Mouse (Mus musculus): ENCODE results near the gene Grik3. TPM values are rescaled to one million over a fixed set of nuclear protein-coding genes. Genes with fewer than 3 reads are reported as not detected.

The Grik3 gene
- polyA plus RNA-seq, 1 experiment from 2014 or later, result 0.01 TPM

DNA sequence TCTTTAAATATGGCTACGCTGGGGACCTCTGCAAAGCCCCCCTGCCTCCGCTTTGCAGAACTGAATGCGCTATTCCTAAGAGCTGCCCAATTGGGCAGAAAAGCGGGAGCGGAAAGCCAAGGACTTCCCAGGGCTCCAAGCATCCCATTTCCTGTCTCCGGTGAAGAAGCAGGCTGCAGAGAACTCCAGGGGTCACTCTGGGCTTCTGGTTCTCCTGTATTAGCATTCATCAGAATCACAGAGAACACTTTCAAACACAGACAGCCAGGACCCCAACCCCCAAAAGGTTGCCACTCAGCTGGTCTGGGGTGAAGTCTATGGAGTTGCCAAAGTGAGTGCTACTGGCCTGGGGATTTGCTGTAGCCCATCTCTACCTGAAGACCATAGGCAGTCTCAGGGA lies 8.4 kb downstream of the Grik3 start:
- H3K4me1 ChIP-seq (ENCODE audit: insufficient read depth), result no peaks in the 10 kb centered on the region
- no peak overlapping the region for H3K9ac ChIP-seq (replicated peaks)
- no peak overlapping the region for H3K4me3 ChIP-seq (ENCODE audit: low read depth, low read length)
- ATAC-seq (no peak), DNase-seq (no peak)
- no peaks in the 10 kb centered on the region for H3K36me3 ChIP-seq (replicated peaks; ENCODE audit: insufficient read depth, low read length)
- H3K27ac ChIP-seq (ENCODE audit: low read depth), result no peak overlapping the region
- 15% methylated on average over 6 of the region's 6 CpGs for WGBS (ENCODE audit: insufficient replicate concordance)
- TF ChIP-seq CTCF (IDR thresholded peaks at IDR 0.05; ENCODE audit: low read depth) (no peak), EP300 (IDR thresholded peaks at IDR 0.05; ENCODE audit: low read depth) (no peak)
- no peaks in the 10 kb centered on the region for H3K9me3 ChIP-seq (ENCODE audit: low read length)
- H3K4me2 ChIP-seq (ENCODE audit: low read depth, low read length), result no peak overlapping the region
- 0 out of 2 replicates have a peak, but pooled peaks cover 11% of the 10 kb centered on the region for H3K27me3 ChIP-seq (ENCODE audit: insufficient read depth, low read length)

DNA sequence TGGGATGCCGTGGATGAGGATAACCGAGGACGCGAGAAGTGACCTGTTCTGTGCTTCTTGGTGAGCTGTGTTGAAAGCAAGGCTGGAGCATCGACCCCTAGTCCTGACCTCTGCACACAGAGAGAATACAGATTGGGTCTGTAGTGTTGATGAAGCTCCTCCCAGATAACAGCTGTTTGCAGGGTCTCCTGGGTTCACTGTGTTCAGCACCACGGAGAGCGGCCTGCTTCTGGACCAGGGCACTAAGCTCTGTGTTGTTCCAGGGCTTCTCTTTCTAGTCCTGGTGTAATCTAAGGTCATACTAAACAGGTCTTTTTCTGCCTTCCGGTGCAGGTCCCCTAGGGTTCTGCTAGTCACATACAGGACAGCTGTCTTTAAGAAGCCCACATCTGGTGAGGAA lies 12.4 kb downstream of the Grik3 start:
- DNase-seq (peak; percentile 34), ATAC-seq (no peak)
- no peaks in the 10 kb centered on the region for H3K4me1 ChIP-seq (ENCODE audit: insufficient read depth)
- no peak overlapping the region for H3K27ac ChIP-seq (ENCODE audit: low read depth)
- TF ChIP-seq CTCF (IDR thresholded peaks at IDR 0.05; ENCODE audit: low read depth) (no peak), EP300 (IDR thresholded peaks at IDR 0.05; ENCODE audit: low read depth) (no peak)
- no peak overlapping the region for H3K4me3 ChIP-seq (ENCODE audit: low read depth, low read length)
- no peaks in the 10 kb centered on the region for H3K27me3 ChIP-seq (ENCODE audit: insufficient read depth, low read length)
- H3K9ac ChIP-seq (replicated peaks), result no peak overlapping the region
- no peaks in the 10 kb centered on the region for H3K36me3 ChIP-seq (replicated peaks; ENCODE audit: insufficient read depth, low read length)
- H3K4me2 ChIP-seq (ENCODE audit: low read depth, low read length), result no peak overlapping the region
- 48% methylated on average over 8 of the region's 8 CpGs for WGBS (ENCODE audit: insufficient replicate concordance)
- H3K9me3 ChIP-seq (ENCODE audit: low read length), result no peaks in the 10 kb centered on the region

DNA sequence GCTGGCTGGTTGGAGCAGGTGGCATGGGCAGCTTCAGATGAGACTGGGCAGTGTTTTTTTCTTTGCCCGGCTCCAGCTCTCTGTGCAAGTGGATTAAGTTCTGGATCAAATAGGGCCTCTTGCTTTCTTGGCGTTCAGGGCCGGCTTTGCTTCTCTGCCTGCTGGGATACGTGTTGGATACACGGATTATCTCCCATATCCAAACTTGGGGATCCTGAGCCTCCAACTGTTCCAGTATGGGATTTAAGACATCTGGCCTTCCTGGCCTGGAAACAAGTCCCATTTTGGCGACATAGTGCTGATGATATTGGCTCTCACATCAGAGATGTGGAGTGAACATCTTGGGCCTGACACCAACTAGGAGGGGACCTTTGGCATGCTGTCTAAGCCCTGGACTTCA lies 21.9 kb downstream of the Grik3 start:
- TF ChIP-seq EP300 (IDR thresholded peaks at IDR 0.05; ENCODE audit: low read depth) (no peak), CTCF (IDR thresholded peaks at IDR 0.05; ENCODE audit: low read depth) (no peak)
- H3K36me3 ChIP-seq (replicated peaks; ENCODE audit: insufficient read depth, low read length), result no peaks in the 10 kb centered on the region
- WGBS (ENCODE audit: insufficient replicate concordance), result 69% methylated on average over 6 of the region's 6 CpGs

DNA sequence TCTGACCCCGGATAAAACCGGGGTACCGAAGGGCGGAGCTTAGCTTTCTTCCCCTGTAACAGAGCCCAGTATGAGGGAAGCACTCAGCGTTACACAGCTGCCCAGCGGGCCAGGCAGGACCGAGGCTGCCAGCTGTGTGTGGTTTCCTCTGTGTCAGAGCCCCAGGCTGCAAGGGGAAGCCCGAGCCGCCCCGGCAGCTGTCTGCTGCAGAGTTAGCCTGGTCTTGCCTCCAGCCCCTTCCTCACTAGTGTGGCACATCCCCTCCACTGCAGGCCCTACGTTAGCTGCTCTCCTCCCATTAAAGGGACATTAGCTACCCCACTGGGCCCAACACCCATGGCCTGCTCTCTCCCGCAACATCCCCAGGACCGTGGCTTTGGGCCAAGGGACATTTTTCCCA lies 25.1 kb downstream of the Grik3 start:
- no peaks in the 10 kb centered on the region for H3K36me3 ChIP-seq (replicated peaks; ENCODE audit: insufficient read depth, low read length)
- WGBS (ENCODE audit: insufficient replicate concordance), result 42% methylated on average over 13 of the region's 13 CpGs
- ATAC-seq, result no peak

More for the DNA sequence above, 21.9 kb downstream of the Grik3 start:
- Histone ChIP-seq H3K27ac (ENCODE audit: low read depth) (no peak overlapping the region), H3K4me3 (ENCODE audit: low read depth, low read length) (no peak overlapping the region), H3K4me1 (ENCODE audit: insufficient read depth) (no peaks in the 10 kb centered on the region), H3K9me3 (ENCODE audit: low read length) (no peaks in the 10 kb centered on the region), H3K27me3 (ENCODE audit: insufficient read depth, low read length) (no peaks in the 10 kb centered on the region), H3K4me2 (ENCODE audit: low read depth, low read length) (no peak overlapping the region), H3K9ac (replicated peaks) (no peak overlapping the region)
- ATAC-seq (no peak), DNase-seq (no peak)

DNA sequence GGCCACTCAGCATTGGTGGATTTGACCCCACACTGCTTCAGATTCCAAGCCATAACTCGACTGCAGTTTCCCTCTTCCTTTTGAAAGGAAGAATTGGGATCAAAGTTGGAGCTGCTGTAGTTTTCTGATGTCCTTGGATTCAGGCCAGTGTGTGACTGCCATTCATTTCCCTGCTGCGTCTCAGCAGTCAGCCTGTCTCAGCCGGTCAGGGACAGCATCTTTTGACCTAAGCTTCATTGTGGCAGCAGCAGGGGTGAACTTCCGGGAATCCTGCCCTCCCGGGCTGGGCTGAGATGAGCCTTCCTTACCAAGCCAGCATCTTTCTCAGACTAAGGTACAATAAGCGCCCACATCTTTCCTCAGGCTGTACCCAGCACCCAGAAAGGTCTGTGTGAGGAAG lies 26.1 kb downstream of the Grik3 start:
- Histone ChIP-seq H3K27ac (ENCODE audit: low read depth) (no peak overlapping the region), H3K9me3 (ENCODE audit: low read length) (no peaks in the 10 kb centered on the region), H3K4me3 (ENCODE audit: low read depth, low read length) (no peak overlapping the region), H3K27me3 (ENCODE audit: insufficient read depth, low read length) (no peaks in the 10 kb centered on the region), H3K4me1 (ENCODE audit: insufficient read depth) (no peaks in the 10 kb centered on the region), H3K36me3 (replicated peaks; ENCODE audit: insufficient read depth, low read length) (no peaks in the 10 kb centered on the region), H3K9ac (replicated peaks) (no peak overlapping the region), H3K4me2 (ENCODE audit: low read depth, low read length) (no peak overlapping the region)
- TF ChIP-seq CTCF (IDR thresholded peaks at IDR 0.05; ENCODE audit: low read depth) (no peak), EP300 (IDR thresholded peaks at IDR 0.05; ENCODE audit: low read depth) (no peak)
- DNase-seq (no peak), ATAC-seq (no peak)
- 57% methylated on average over 6 of the region's 6 CpGs for WGBS (ENCODE audit: insufficient replicate concordance)

More for the DNA sequence above, 25.1 kb downstream of the Grik3 start:
- Histone ChIP-seq H3K27ac (ENCODE audit: low read depth) (no peak overlapping the region), H3K9ac (replicated peaks) (no peak overlapping the region), H3K4me1 (ENCODE audit: insufficient read depth) (no peaks in the 10 kb centered on the region), H3K4me3 (ENCODE audit: low read depth, low read length) (no peak overlapping the region), H3K27me3 (ENCODE audit: insufficient read depth, low read length) (no peaks in the 10 kb centered on the region), H3K4me2 (ENCODE audit: low read depth, low read length) (no peak overlapping the region), H3K9me3 (ENCODE audit: low read length) (no peaks in the 10 kb centered on the region)
- TF ChIP-seq EP300 (IDR thresholded peaks at IDR 0.05; ENCODE audit: low read depth), result no peak
- no peak for TF ChIP-seq CTCF (IDR thresholded peaks at IDR 0.05; ENCODE audit: low read depth)
- no peak for DNase-seq

DNA sequence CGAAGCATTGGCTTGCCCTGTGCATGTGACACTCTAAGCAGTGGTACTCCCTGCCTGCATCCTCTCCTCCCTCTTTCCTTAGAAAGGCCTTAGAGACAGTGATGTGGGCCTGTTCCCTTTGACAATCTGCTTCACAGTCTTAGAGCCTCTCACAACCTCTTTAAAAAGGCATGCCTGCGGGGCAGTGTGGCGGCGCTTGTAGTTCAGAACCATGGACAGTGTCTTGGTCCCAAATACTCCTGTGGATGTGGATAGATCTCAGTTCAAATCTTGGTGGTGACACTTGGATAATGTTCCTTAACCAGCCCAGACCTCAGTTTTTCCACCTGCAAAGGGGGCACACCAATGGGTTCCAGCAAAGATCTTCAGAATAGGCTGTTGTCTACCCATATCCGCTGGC lies 28.4 kb downstream of the Grik3 start:
- Histone ChIP-seq H3K4me3 (ENCODE audit: low read depth, low read length) (no peak overlapping the region), H3K9me3 (ENCODE audit: low read length) (no peaks in the 10 kb centered on the region), H3K27ac (ENCODE audit: low read depth) (no peak overlapping the region), H3K27me3 (ENCODE audit: insufficient read depth, low read length) (no peaks in the 10 kb centered on the region), H3K4me2 (ENCODE audit: low read depth, low read length) (no peak overlapping the region), H3K36me3 (replicated peaks; ENCODE audit: insufficient read depth, low read length) (no peaks in the 10 kb centered on the region), H3K4me1 (ENCODE audit: insufficient read depth) (no peaks in the 10 kb centered on the region), H3K9ac (replicated peaks) (no peak overlapping the region)
- ATAC-seq (no peak), DNase-seq (no peak)
- 83% methylated on average over 5 of the region's 5 CpGs for WGBS (ENCODE audit: insufficient replicate concordance)
- TF ChIP-seq CTCF (IDR thresholded peaks at IDR 0.05; ENCODE audit: low read depth), result no peak
- TF ChIP-seq EP300 (IDR thresholded peaks at IDR 0.05; ENCODE audit: low read depth), result no peak

DNA sequence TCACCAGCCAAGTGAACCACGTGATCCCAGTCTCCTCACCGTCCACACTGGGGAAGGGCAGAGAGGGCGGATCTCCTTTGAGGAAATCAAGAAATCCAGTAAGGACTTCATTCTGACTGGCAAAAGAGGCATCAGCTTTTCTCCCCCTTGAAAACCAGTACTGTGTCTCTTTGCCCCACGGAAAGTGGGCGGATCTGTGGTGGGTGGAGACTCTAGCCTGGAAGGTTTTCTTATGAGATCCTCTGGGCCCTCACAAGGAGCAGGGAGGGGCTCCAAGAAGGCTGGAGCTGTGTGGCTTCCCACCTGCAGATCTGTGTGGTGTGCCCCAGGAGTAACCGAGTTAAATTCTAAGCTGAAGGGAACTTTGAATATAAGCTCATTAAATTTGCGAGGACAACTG lies 32.4 kb downstream of the Grik3 start:
- no peak for ATAC-seq
- no peak overlapping the region for H3K4me2 ChIP-seq (ENCODE audit: low read depth, low read length)
- H3K4me3 ChIP-seq (ENCODE audit: low read depth, low read length), result no peak overlapping the region
- no peak overlapping the region for H3K27ac ChIP-seq (ENCODE audit: low read depth)
- H3K27me3 ChIP-seq (ENCODE audit: insufficient read depth, low read length), result no peaks in the 10 kb centered on the region
- no peak for DNase-seq
- H3K4me1 ChIP-seq (ENCODE audit: insufficient read depth), result no peaks in the 10 kb centered on the region
- TF ChIP-seq CTCF (IDR thresholded peaks at IDR 0.05; ENCODE audit: low read depth) (no peak), EP300 (IDR thresholded peaks at IDR 0.05; ENCODE audit: low read depth) (no peak)
- no peak overlapping the region for H3K9ac ChIP-seq (replicated peaks)
- WGBS (ENCODE audit: insufficient replicate concordance), result 61% methylated on average over 7 of the region's 7 CpGs
- H3K9me3 ChIP-seq (ENCODE audit: low read length), result no peaks in the 10 kb centered on the region
- H3K36me3 ChIP-seq (replicated peaks; ENCODE audit: insufficient read depth, low read length), result no peaks in the 10 kb centered on the region
